Mouse (Mus musculus) gastrocnemius, adult 2 months (tissue): Measurements from ENCODE around the gene Hrh3. TPM values are rescaled to one million over a fixed set of nuclear protein-coding genes. Genes with fewer than 3 reads are reported as not detected.

Experiments
- DNase-seq: peaks from one replicate; pipeline ENCODE4 v3.0.0; 2022
- H3K27ac ChIP-seq: fragments of 200-600 bp; 2 replicates; pipeline ENCODE4 v1.8.1; 2022; ENCODE audit warnings: mild to moderate bottlenecking
- H3K4me3 ChIP-seq: fragments of 200-600 bp; 2 replicates; pipeline ENCODE4 v1.8.1; 2022; ENCODE audit warnings: mild to moderate bottlenecking, moderate library complexity
- CTCF ChIP-seq: fragments of 200-600 bp; IDR thresholded peaks from 2 replicates; pipeline ENCODE4 v1.8.1; 2022; ENCODE audit warnings: antibody characterized with exemption, mild to moderate bottlenecking, moderate library complexity
- intact Hi-C: fragments of 180-260 bp; cut with DNase I; formaldehyde crosslinking; loops from one replicate; pipeline ENCODE4 v1.15.1; 2025
- total RNA-seq, 2 experiments: library from RNA; stranded (reverse); gene quantifications; 2 replicates each; pipeline ENCODE4 v1.2.3; 2021

The Hrh3 gene
- total RNA-seq, 2 experiments from 2014 or later: not detected

DNA sequence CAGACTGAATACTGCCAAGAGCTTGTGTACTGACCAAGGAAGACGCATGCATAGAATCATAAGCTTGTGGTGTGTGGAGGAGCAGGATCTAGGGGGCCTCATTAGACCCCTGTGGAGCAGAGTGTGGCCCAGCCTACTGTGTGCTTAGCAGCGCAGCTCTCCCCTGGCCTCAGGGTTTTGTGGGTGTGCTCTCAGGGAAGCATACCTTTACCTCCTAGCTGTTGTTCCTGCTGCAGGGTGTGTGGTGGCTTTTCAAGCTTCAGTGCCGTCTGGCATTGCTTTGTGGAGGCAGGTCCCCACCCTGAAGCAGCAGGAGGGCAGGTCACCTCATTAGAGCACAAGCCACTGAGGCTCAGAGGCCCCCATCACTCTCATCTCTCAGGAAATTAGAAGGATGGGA lies 26.7 kb downstream of the Hrh3 start:
- intact Hi-C loops: no loop called here
- TF ChIP-seq CTCF: no peak

DNA sequence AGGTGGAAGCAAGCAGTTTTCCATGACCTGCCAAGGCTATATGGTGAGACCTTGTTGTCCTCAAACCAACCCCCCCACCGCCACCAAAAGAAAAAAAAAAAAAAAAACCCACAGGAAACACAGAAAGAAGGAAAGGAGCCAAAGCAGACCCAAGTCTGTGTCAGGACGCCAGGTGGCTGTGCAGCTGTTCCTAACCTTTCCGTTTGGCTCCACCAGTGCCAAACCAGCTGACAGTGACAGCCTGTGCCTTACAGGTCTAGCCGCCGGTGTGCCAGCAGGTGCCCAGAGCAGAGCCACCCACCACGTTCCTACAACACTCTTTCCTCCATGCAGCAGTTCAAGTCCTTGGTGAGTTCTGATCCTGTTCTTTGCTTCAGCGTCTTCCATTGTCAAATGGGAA lies 31.4 kb downstream of the Hrh3 start:
- no peak overlapping the region for H3K4me3 ChIP-seq
- DNase-seq: no peak
- intact Hi-C loops: loop anchor here (5.0 kb wide), 1 partner anchor 39 kb away; no protein-coding TSS in a partner anchor
- no peak overlapping the region for H3K27ac ChIP-seq
- TF ChIP-seq CTCF: no peak

More for the DNA sequence above, 26.7 kb downstream of the Hrh3 start:
- no peak overlapping the region for H3K4me3 ChIP-seq
- no peak overlapping the region for H3K27ac ChIP-seq
- no peak for DNase-seq

DNA sequence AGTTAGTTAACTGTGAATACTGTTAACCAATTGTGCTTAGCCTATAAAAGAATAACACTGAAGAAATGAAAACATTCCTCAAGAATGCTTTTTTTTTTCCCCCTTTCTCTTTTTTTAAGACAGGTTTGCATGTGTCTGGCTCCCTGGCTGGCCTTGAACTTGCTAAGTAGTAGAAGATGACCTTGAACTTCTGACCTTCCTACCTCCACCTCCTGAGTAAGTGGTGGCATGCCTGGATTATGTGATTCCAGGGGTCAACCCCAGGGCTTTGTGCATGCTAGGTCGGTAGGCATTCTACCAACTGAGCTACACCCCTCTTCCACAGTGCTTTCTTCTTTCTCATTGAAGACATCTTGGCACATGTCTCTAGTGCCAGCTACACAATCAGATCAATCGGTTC lies 32.6 kb downstream of the Hrh3 start:
- no peak overlapping the region for H3K27ac ChIP-seq
- no peak for TF ChIP-seq CTCF
- intact Hi-C loops: loop anchor here (5.0 kb wide), 1 partner anchor 41 kb away; no protein-coding TSS in a partner anchor
- H3K4me3 ChIP-seq: no peak overlapping the region
- no peak for DNase-seq

DNA sequence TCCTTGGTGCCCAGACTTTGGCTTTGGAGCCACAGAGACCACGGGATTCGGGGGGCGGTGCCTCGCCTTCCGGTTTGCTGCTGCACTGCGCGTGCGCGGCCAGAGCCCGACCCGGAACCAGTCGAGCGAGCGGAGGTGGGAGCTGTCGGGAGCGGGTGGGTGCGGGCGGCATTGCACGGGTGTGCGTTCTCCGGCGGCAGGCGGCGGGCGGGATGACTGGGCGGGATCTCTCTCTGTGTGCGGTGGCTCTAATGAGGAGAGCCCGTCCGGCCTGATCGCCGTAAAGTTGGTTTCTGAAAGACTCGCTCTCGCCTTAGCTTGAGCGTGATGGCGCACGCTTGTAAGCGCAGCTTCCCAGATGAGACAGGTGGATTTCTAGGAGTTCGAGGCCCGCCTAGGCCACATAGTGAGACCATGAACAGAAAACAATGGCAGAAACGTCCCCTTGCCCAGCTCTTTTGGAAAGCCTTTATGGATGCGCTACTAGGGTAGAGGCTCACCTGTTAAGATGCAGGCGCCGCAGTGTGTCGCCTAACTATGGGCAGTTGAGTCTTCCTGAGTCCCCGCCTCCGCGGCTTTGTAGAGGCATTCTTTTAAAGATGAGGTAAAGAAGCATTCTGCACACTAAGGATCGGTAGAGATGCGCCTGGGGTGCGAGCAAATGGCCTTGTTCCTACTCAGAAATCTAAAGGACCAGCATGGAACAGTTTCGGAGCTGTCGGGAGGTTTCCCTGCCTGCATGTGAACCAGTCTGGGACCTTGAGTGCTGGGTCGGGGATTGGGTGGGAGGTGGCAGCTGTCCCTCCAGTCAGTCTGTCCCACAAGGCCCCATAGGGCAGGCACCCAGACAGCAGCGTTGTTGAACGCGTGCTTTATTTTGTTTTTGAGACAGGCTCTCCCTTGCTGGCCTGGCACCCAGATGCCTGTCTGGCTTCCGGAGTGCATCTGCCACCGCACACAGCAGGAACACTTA lies 33.5 kb downstream of the Hrh3 start, which contains the start of gene Mtg2:
Gene Mtg2, plus strand, starts transcription at position 108 of the 973 bp plus-strand sequence.
- Histone ChIP-seq H3K4me3 (peak within 1 kb of the TSS; percentile 92), H3K27ac (peak within 1 kb of the TSS; percentile 97)
- peak; percentile 17; the same call in 1 of the 2 replicates for TF ChIP-seq CTCF
- intact Hi-C loops: loop anchor here (1.0 to 5.0 kb wide), 2 partner anchors 42 to 99 kb away; no protein-coding TSS in a partner anchor
- DNase-seq: peak; percentile 97

DNA sequence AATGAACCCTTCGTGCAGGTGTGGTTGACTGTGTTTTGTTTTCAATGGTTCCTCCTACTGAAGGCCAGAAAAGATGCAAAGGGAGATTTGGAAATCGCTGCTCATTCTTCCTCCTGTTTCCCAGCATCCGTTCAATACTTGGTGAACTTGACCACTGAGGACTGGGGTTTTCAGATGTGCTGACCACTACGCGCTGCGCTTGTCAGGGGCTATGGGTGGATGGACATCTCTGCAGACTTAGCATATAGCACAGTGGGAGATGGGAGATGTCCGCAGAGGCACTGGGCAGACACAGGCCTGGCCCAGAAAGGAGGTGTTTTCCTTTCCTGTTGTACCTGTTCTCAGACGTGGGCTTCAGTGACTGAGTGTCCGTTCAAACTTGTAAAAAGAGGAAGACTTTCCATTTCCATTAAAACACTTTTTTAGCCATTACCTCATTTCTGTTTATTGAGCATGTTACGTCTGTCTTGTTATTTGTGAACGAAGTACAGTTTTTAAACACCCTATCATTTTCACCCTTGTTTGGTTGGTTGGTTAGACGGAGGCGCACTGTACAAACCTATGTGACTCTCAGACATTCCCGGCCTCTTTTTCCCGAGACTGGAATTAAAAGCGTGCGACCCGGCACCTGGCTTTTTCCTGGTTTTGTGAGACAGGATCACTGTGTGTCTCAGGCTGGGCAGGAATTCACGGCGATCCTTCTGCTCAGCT lies 34.4 kb downstream of the Hrh3 start:
- H3K27ac ChIP-seq: peak overlapping the region; percentile 97
- DNase-seq: no peak
- intact Hi-C loops: loop anchor here (1.0 to 5.0 kb wide), 2 partner anchors 42 to 99 kb away; no protein-coding TSS in a partner anchor
- no peak for TF ChIP-seq CTCF
- peak overlapping the region; percentile 92 for H3K4me3 ChIP-seq

DNA sequence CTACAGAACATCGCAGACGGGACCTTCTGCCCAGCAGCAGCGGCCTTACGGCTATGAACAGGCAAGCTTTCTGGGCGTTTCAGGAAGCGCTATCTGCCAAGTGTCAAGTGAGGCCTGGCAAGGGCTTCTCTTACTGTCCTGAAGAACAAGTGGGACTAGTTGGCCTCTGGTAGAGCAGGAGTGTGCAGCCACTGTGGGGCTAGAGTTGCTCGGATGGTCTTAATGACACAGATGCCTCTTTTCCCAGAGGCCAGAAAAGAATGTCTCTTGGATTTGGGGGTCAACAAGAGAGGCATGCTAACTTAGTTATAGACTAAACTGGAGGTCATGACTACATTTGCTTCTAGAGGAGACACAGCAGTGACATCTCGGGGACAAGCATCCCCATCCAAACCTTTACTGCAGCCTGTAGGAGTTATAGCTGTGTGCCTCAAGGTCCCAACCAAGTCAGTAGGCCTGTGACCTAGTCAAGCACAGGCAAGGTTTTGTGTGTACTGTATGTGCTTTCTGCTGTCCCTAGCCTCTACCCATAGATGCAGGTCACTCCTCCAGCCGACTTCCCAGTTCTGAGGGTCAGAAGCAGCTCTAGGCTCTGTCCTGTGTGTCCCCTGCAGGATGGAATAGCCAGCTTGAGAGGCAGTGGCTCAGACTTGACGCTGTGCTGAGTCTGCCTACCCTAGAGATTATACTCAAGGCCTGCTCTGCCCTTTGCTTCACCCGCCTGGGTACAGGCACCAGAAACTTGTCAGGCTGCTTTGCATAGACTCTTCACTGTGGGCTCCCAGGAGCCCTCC lies 40.8 kb downstream of the Hrh3 start:
- no peak overlapping the region for H3K27ac ChIP-seq
- H3K4me3 ChIP-seq: no peak overlapping the region
- no peak for TF ChIP-seq CTCF
- no peak for DNase-seq
- intact Hi-C loops: no loop called here

DNA sequence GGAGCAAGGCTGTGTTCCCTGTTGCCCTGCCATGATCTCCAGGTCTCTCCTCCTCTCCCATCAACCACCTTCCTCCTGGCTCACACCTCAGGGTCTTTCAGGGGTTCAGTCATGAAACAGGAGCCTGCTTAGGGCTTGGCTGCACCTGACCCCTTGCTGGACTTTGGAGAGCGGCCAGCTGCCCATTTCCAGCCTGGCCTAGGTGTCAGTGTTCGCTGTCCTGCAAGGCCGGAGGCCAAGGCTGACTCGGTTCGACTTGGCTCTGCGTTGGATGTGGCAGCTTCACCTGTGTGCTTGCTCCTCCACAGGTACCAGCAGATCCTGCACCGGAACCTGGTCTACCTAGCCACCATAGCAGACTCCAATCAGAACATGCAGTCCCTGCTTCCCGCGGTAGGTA lies 51.3 kb downstream of the Hrh3 start:
- DNase-seq: peak; percentile 68
- no peak overlapping the region for H3K4me3 ChIP-seq

DNA sequence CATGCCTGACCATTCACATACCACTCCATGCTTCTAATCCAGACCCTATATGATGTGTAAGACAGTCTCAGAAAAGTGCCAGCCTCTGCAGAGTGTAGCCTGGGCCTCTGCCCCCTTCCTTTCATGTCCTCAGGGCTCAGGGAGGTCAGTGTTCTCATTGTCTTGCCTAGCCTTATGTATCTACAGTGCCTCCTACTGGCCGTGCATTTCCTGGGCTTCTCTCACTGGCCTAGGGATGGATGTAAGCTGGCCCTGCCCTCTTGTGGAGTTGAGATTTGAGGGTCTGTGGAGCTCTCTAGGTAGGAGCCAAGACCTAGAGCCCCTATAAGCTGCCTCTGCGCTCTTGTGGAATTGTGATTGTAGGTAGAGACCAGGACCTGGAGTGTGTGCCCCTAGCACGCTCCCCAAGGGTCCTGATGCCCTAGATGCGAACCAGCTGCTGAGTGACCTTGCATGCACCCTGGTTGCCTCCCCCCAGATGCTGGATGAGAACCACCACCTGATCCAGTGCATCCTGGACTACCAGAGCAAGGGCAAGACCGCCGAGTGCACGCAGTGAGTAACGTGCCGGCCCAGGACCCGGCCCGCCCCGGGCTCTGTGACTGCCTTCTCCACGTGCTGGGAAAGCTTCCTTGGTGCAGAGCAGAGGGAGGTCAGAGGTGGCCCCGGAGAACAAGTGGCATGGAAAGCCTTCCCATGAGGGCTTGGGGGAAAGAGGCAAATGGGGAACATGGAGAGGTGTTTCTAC lies 52.1 kb downstream of the Hrh3 start:
- TF ChIP-seq CTCF: peak; percentile 51
- intact Hi-C loops: loop anchor here (1.0 kb wide), 1 partner anchor 136 kb away; no protein-coding TSS in a partner anchor
- Histone ChIP-seq H3K4me3 (no peak overlapping the region), H3K27ac (no peak overlapping the region)
- no peak for DNase-seq

More for the DNA sequence above, 51.3 kb downstream of the Hrh3 start:
- no peak overlapping the region for H3K27ac ChIP-seq
- no peak for TF ChIP-seq CTCF
- intact Hi-C loops: no loop called here

DNA sequence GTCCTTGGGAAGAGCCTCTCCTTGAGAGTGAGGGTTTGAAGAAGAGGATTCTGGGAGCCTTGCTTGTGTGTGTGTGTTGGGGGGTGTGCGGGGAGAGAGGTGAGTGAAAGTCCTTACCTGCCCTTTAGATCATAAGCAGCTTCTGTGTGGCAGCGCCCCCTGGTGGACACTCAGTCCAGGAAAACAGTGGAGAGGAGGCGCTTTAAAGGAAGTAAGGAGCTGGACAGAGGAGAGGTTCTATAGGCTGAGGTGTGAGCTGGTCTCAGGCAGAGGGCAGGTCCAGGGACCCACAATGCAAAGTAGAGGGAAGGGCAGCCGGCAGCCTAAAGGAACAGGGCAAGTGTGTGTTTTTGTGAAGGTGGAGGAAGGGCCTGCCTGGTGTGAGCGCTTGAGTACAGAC lies 53.3 kb downstream of the Hrh3 start:
- DNase-seq: peak; percentile 86
- peak; percentile 81 for TF ChIP-seq CTCF
- Histone ChIP-seq H3K27ac (no peak overlapping the region), H3K4me3 (no peak overlapping the region)
- intact Hi-C loops: loop anchor here (1.0 kb wide), 1 partner anchor 135 kb away; no protein-coding TSS in a partner anchor

Other genes starting within 250 kb of the Hrh3 start
- 10 to 100 TPM; 10.5 to 10.9 TPM for gene Taf4, start 127.8 kb downstream of the Hrh3 start, total RNA-seq
- 10 to 100 TPM; 46.2 to 48.3 TPM for gene Lsm14b, start 79.5 kb downstream of the Hrh3 start, total RNA-seq
- 100 to 1,000 TPM; 135 to 160 TPM for gene Psma7, start 62.1 kb downstream of the Hrh3 start, total RNA-seq
- 1 to 10 TPM; 1.9 to 2.7 TPM for gene Ss18l1, start 62.0 kb downstream of the Hrh3 start, total RNA-seq
- gene Mtg2, start 33.9 kb downstream of the Hrh3 start, total RNA-seq: 10 to 100 TPM; 13.0 to 17.4 TPM
- 10 to 100 TPM; 16.3 to 18.6 TPM for gene Osbpl2, start 14.8 kb upstream of the Hrh3 start, total RNA-seq
- 100 to 1,000 TPM in 1 of 2 experiments, 10 to 100 TPM in 1; 99.5 to 121 TPM for gene Adrm1, start 67.0 kb upstream of the Hrh3 start, total RNA-seq
- gene Lama5, start 121.4 kb upstream of the Hrh3 start, total RNA-seq: 10 to 100 TPM; 10.5 to 14.8 TPM
- gene Rps21, start 152.9 kb upstream of the Hrh3 start, total RNA-seq: 100 to 1,000 TPM; 359 to 473 TPM
- 1 to 10 TPM; 9.3 to 9.8 TPM for gene Cables2, start 169.0 kb upstream of the Hrh3 start, total RNA-seq
- not detected for gene Rbbp8nl, start 185.4 kb upstream of the Hrh3 start, total RNA-seq
- gene Gata5, start 230.2 kb upstream of the Hrh3 start, total RNA-seq: not detected